Mouse (Mus musculus) CH12.LX (cell line): ENCODE measurements around the gene Ghdc. TPM values are rescaled to one million over a fixed set of nuclear protein-coding genes. Genes with fewer than 3 reads are reported as not detected.

Source experiments
- DNase-seq: peaks from one replicate; pipeline ENCODE4 v3.0.0-alpha.2; 2013; ENCODE audit errors: extremely low read depth
- H3K27ac ChIP-seq: 2 replicates; pipeline ENCODE4 v1.5.1; 2012; ENCODE audit warnings: low read depth, mild to moderate bottlenecking, control low read depth, moderate library complexity; ENCODE audit not compliant: insufficient read depth
- H3K27me3 ChIP-seq: replicated peaks from 2 replicates; pipeline ENCODE3; 2012; ENCODE audit warnings: inconsistent platforms
- H3K36me3 ChIP-seq, 2 experiments: replicated peaks in 1 of 2; 2 replicates each; pipeline versions ENCODE3 to v1.6.1; 2012; ENCODE audit warnings: inconsistent platforms in 1 of 2, low read length in 1 of 2, mild to moderate bottlenecking in 1 of 2, mixed read lengths in 1 of 2, moderate library complexity in 1 of 2; ENCODE audit not compliant: control insufficient read depth in 1 of 2, insufficient read depth in 1 of 2
- H3K4me1 ChIP-seq, 2 experiments: 2 replicates each; pipeline ENCODE4 v1.6.1; 2012; ENCODE audit warnings: inconsistent platforms in 1 of 2, moderate library complexity in 1 of 2; ENCODE audit not compliant: insufficient read depth in 2 of 2, control insufficient read depth in 1 of 2
- H3K4me2 ChIP-seq: 2 replicates; pipeline ENCODE4 v1.6.1; 2012; ENCODE audit warnings: low read depth, mild to moderate bottlenecking, control low read depth; ENCODE audit not compliant: poor library complexity, insufficient read depth, severe bottlenecking
- H3K4me3 ChIP-seq, 3 experiments: fragments of 150-350 bp in 1 of 3; sonication (generic) in 1 of 3; replicated peaks in 1 of 3; 2 replicates each; pipeline versions ENCODE3 to v1.5.1; 2011 to 2012; ENCODE audit warnings: low read depth in 2 of 3, low read length in 2 of 3, mild to moderate bottlenecking in 2 of 3, moderate library complexity in 2 of 3, control low read depth in 1 of 3, improper control_type of control experiment in 1 of 3, inconsistent platforms in 1 of 3, mixed read lengths in 1 of 3; ENCODE audit not compliant: poor library complexity in 1 of 3
- H3K79me2 ChIP-seq: replicated peaks from 2 replicates; pipeline ENCODE4 v1.6.1; 2012; ENCODE audit warnings: mild to moderate bottlenecking, moderate library complexity; ENCODE audit not compliant: control insufficient read depth, poor library complexity, insufficient read depth, severe bottlenecking; ENCODE audit errors: extremely low read depth
- H3K9ac ChIP-seq: 2 replicates; pipeline ENCODE4 v1.6.1; 2012; ENCODE audit warnings: low read depth, mild to moderate bottlenecking, control low read depth, moderate library complexity; ENCODE audit not compliant: insufficient read depth
- H3K9me3 ChIP-seq: replicated peaks from 2 replicates; pipeline ENCODE3; 2012; ENCODE audit warnings: low read length, inconsistent platforms, mixed read lengths
- BHLHE40 ChIP-seq: IDR thresholded peaks from 2 replicates; pipeline ENCODE4 v1.6.1; 2011; ENCODE audit warnings: mild to moderate bottlenecking, low read depth, low read length, improper control_type of control experiment
- CTCF ChIP-seq, 2 experiments: IDR thresholded peaks in 1 of 2; conservative IDR thresholded peaks in 1 of 2; 2 replicates each; pipeline ENCODE4 v1.5.1; 2011 to 2012; ENCODE audit warnings: low read depth in 2 of 2, low read length in 2 of 2, improper control_type of control experiment in 1 of 2, inconsistent platforms in 1 of 2, mild to moderate bottlenecking in 1 of 2, moderate library complexity in 1 of 2
- E2F4 ChIP-seq: IDR thresholded peaks from 2 replicates; pipeline ENCODE4 v1.6.1; 2011; ENCODE audit warnings: low read depth, low read length, improper control_type of control experiment; ENCODE audit not compliant: insufficient replicate concordance
- ELF1 ChIP-seq: IDR thresholded peaks from 2 replicates; pipeline ENCODE4 v1.6.1; 2014; ENCODE audit warnings: low read depth, mild to moderate bottlenecking, inconsistent platforms, low read length, improper control_type of control experiment
- ETS1 ChIP-seq: conservative IDR thresholded peaks from 2 replicates; pipeline ENCODE4 v1.6.1; 2012; ENCODE audit warnings: low read depth, mild to moderate bottlenecking, inconsistent platforms, low read length, improper control_type of control experiment, moderate library complexity
- GABPA ChIP-seq: IDR thresholded peaks from 2 replicates; pipeline ENCODE4 v1.6.1; 2012; ENCODE audit warnings: low read depth, low read length, improper control_type of control experiment, inconsistent platforms; ENCODE audit not compliant: insufficient replicate concordance
- IRF4 ChIP-seq: IDR thresholded peaks from 2 replicates; pipeline ENCODE4 v1.6.1; 2014; ENCODE audit warnings: low read depth, mild to moderate bottlenecking, inconsistent platforms, low read length, improper control_type of control experiment
- JUN ChIP-seq: IDR thresholded peaks from 2 replicates; pipeline ENCODE4 v1.6.1; 2011; ENCODE audit warnings: low read depth, mild to moderate bottlenecking, low read length, improper control_type of control experiment, moderate library complexity; ENCODE audit not compliant: insufficient read depth
- JUND ChIP-seq: conservative IDR thresholded peaks from 2 replicates; pipeline ENCODE4 v1.6.1; 2011; ENCODE audit warnings: low read depth, low read length, improper control_type of control experiment
- KAT2A ChIP-seq: IDR thresholded peaks from 2 replicates; pipeline ENCODE4 v1.6.1; 2012; ENCODE audit warnings: low read length, improper control_type of control experiment, inconsistent platforms; ENCODE audit not compliant: insufficient replicate concordance
- MAX ChIP-seq: IDR thresholded peaks from 2 replicates; pipeline ENCODE4 v1.6.1; 2011; ENCODE audit warnings: low read length, improper control_type of control experiment
- MEF2A ChIP-seq: IDR thresholded peaks from 2 replicates; pipeline ENCODE4 v1.6.1; 2014; ENCODE audit warnings: low read depth, mild to moderate bottlenecking, inconsistent platforms, low read length, improper control_type of control experiment, borderline replicate concordance
- MYC ChIP-seq: IDR thresholded peaks from 2 replicates; pipeline ENCODE4 v1.6.1; 2011; ENCODE audit warnings: low read depth, mild to moderate bottlenecking, improper control_type of control experiment, low read length
- NELFE ChIP-seq: IDR thresholded peaks from 2 replicates; pipeline ENCODE4 v1.6.1; 2011; ENCODE audit warnings: low read depth, low read length, improper control_type of control experiment
- PAX5 ChIP-seq: IDR thresholded peaks from 2 replicates; pipeline ENCODE4 v1.6.1; 2012; ENCODE audit warnings: low read length, inconsistent platforms, mixed read lengths
- POLR2AphosphoS2 ChIP-seq: IDR thresholded peaks from 2 replicates; pipeline ENCODE4 v1.6.1; 2011; ENCODE audit warnings: low read depth, low read length, improper control_type of control experiment
- RAD21 ChIP-seq: IDR thresholded peaks from 2 replicates; pipeline ENCODE4 v1.6.1; 2011; ENCODE audit warnings: low read depth, mild to moderate bottlenecking, low read length, improper control_type of control experiment, moderate library complexity
- RCOR1 ChIP-seq: conservative IDR thresholded peaks from 2 replicates; pipeline ENCODE4 v1.6.1; 2012; ENCODE audit warnings: low read depth, mild to moderate bottlenecking, inconsistent platforms, low read length, improper control_type of control experiment
- SIN3A ChIP-seq: IDR thresholded peaks from 2 replicates; pipeline ENCODE4 v1.6.1; 2012; ENCODE audit warnings: low read length, improper control_type of control experiment, inconsistent platforms
- SMC3 ChIP-seq: IDR thresholded peaks from 2 replicates; pipeline ENCODE4 v1.6.1; 2011; ENCODE audit warnings: low read depth, low read length, improper control_type of control experiment
- UBTF ChIP-seq: IDR thresholded peaks from 2 replicates; pipeline ENCODE4 v1.6.1; 2012; ENCODE audit warnings: low read depth, mild to moderate bottlenecking, inconsistent platforms, low read length, improper control_type of control experiment, moderate library complexity
- USF1 ChIP-seq: IDR thresholded peaks from 2 replicates; pipeline ENCODE4 v1.6.1; 2014; ENCODE audit warnings: low read depth, mild to moderate bottlenecking, inconsistent platforms, low read length, improper control_type of control experiment
- USF2 ChIP-seq: conservative IDR thresholded peaks from 2 replicates; pipeline ENCODE4 v1.6.1; 2011; ENCODE audit warnings: low read depth, low read length, improper control_type of control experiment
- ZC3H11A ChIP-seq: IDR thresholded peaks from 2 replicates; pipeline ENCODE4 v1.6.1; 2012; ENCODE audit warnings: low read depth, mild to moderate bottlenecking, inconsistent platforms, low read length, improper control_type of control experiment
- ZKSCAN1 ChIP-seq: IDR thresholded peaks from 2 replicates; pipeline ENCODE4 v1.6.1; 2012; ENCODE audit warnings: low read depth, inconsistent platforms, low read length, improper control_type of control experiment, borderline replicate concordance
- ZNF384 ChIP-seq: IDR thresholded peaks from 2 replicates; pipeline ENCODE4 v1.6.1; 2012; ENCODE audit warnings: low read depth, low read length, improper control_type of control experiment, inconsistent platforms
- dilution Hi-C: fragments of 300-500 bp; cut with MboI; formaldehyde crosslinking; loops from 2 replicates; pipeline ENCODE4 v1.14.3; 2020; ENCODE audit warnings: low sequenced_read_pairs; ENCODE audit not compliant: extremely low pct_unique_long_range_greater_than_20kb, extremely low pct_ligation_motif_present
- in situ Hi-C: fragments of 300-500 bp; cut with MboI; formaldehyde crosslinking; loops from 3 replicates; pipeline ENCODE4 v1.14.3; 2019; ENCODE audit warnings: low sequenced_read_pairs, low pct_ligation_motif_present, low pct_unique_long_range_greater_than_20kb, mixed read lengths
- polyA plus RNA-seq: library from polyadenylated mRNA; unstranded; fragments of >175 nt; gene quantifications from 2 replicates; pipeline ENCODE4 v1.2.1, GENCODE M21; 2012; ENCODE audit warnings: low read depth; ENCODE audit not compliant: insufficient read length
- total RNA-seq, 2 experiments: library from RNA; depleted of rRNA; stranded (reverse); fragments of 300-350 nt in 1 of 2; fragments of >200 nt in 1 of 2; gene quantifications; 2 replicates each; pipeline ENCODE4 v1.2.3; 2012 to 2014

Ghdc gene
- total and polyA plus RNA-seq, 3 experiments: 10.9 to 17.9 (median 16.6) TPM

DNA sequence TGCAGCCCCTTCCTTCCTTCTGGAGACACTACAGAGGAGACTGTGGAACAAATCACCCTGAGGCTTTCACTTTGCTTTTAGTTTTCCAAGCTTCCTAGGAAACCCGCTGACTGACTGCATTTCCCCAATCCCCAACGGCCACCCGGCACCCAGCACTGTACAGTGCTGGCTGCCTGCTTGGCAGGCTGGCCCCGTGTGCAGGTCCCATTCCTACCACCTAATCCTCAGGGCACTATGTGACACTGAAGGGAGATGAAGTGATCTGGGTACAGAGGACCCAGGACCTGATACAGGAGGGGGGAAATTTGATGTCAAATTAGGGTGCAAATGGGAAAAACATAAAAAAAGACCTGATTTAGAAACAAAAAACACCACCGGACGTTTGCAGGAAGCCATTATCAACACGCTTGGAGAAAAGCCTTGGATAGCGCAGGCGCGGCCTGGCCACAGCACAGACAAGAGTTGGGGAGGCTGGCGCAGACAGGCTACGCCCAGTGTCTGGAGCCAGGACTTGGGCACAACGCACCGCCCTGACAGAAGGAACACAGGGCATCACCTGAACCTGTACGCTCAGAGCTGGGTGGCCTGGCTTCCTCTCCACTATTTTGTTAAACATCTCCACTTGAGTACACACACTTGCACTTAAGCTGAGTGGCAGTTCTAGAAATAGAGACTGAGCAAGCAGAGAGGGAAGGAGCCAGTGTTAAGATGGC lies 11.2 kb upstream of the Ghdc start:
- no peak overlapping the region for H3K4me2 ChIP-seq
- no peaks in the 10 kb centered on the region for H3K79me2 ChIP-seq
- H3K9ac ChIP-seq: no peak overlapping the region
- peaks cover 0 to 7% of the 10 kb centered on the region in 2 experiments; a peak in 3 of 4 replicates for H3K4me1 ChIP-seq
- H3K36me3 ChIP-seq: peaks cover 16 to 65% of the 10 kb centered on the region in 2 experiments
- H3K9me3 ChIP-seq: no peaks in the 10 kb centered on the region
- no peak for TF ChIP-seq JUND
- TF ChIP-seq SMC3: no peak
- TF ChIP-seq BHLHE40: no peak
- no peak for TF ChIP-seq SIN3A
- TF ChIP-seq UBTF: no peak
- TF ChIP-seq JUN: no peak
- no peak for TF ChIP-seq MAX
- no peak for TF ChIP-seq MYC
- TF ChIP-seq RCOR1: no peak
- no peak for TF ChIP-seq POLR2AphosphoS2
- TF ChIP-seq, all 38 proteins: peak for 0
- in situ Hi-C loops: no loop called here
- dilution Hi-C loops: no loop called here
- DNase-seq: no peak
- Histone ChIP-seq H3K27me3 (no peaks in the 10 kb centered on the region), H3K27ac (no peak overlapping the region), H3K4me3 (no peak overlapping the region)

DNA sequence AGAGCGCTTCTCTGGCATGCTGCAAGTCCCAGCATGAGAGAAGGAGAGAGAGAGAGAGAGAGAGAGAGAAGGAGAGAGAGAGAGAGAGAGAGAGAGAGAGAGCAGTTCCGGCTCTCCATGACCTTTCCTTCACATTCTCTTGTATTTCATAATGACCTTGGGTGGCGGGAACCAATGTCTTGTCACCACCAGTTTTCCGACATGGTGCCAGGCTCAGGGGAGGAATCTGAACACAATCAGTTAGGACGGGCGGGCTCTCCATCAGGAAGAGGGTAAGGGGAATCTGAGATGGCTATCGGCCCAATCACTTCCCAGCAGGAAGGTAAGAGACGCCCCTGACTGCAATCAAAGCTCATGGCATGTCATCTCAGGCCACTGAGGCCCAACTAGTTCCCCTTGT lies 9.5 kb upstream of the Ghdc start:
- Histone ChIP-seq H3K9ac (no peak overlapping the region), H3K4me1 (peaks cover 4 to 21% of the 10 kb centered on the region in 2 experiments), H3K4me3 (no peak overlapping the region), H3K27ac (no peak overlapping the region), H3K27me3 (no peaks in the 10 kb centered on the region), H3K36me3 (peaks cover 16 to 53% of the 10 kb centered on the region in 2 experiments), H3K4me2 (no peak overlapping the region), H3K79me2 (no peaks in the 10 kb centered on the region), H3K9me3 (no peaks in the 10 kb centered on the region)
- in situ Hi-C loops: no loop called here
- DNase-seq: no peak
- dilution Hi-C loops: no loop called here
- TF ChIP-seq ZKSCAN1 (no peak), MEF2A (no peak), SMC3 (no peak), RAD21 (no peak), USF1 (no peak), UBTF (no peak), E2F4 (no peak), CTCF (conservative IDR thresholded peaks at IDR 0.05 in 1 of 2, IDR thresholded peaks at IDR 0.05 in 1 of 2; ENCODE audit: low read depth in 2 of 2, low read length in 2 of 2) (no peak), PAX5 (no peak), ZC3H11A (no peak), GABPA (no peak), KAT2A (no peak), ZNF384 (no peak), NELFE (no peak), ELF1 (no peak), USF2 (no peak), POLR2AphosphoS2 (no peak), JUND (no peak), ETS1 (no peak), IRF4 (no peak)
